Mouse (Mus musculus) embryonic facial prominence, embryonic 13.5 days (tissue): Measurements from ENCODE around the gene Olfr167. TPM values are rescaled to one million over a fixed set of nuclear protein-coding genes. Genes with fewer than 3 reads are reported as not detected.
"Not testable (repeated sequence)": the region's sequence is repeated elsewhere in the genome, so short reads cannot be mapped to it uniquely, and the experiment has no call there.

Source experiments
- ATAC-seq: fragments of 200-750 bp; cut with Nextera tagmentation; 2 replicates; pipeline ENCODE4 v1.8.0; 2017; ENCODE audit warnings: low read depth; ENCODE audit not compliant: insufficient number of reproducible peaks, insufficient read depth, low FRiP score, low TSS enrichment
- H3K27ac ChIP-seq: fragments of 300-500 bp; sonication (generic); 2 replicates; pipeline ENCODE4 v1.5.1; 2015; ENCODE audit warnings: moderate library complexity, mild to moderate bottlenecking, inconsistent platforms
- H3K27me3 ChIP-seq: fragments of 300-500 bp; sonication (generic); 2 replicates; pipeline ENCODE4 v1.6.1; 2015; ENCODE audit warnings: mild to moderate bottlenecking, inconsistent platforms
- H3K36me3 ChIP-seq: fragments of 300-500 bp; sonication (generic); 2 replicates; pipeline ENCODE4 v1.6.1; 2015; ENCODE audit warnings: mild to moderate bottlenecking, inconsistent platforms
- H3K4me1 ChIP-seq: fragments of 300-500 bp; sonication (generic); 2 replicates; pipeline ENCODE4 v1.6.1; 2015; ENCODE audit warnings: inconsistent platforms
- H3K4me2 ChIP-seq: fragments of 300-500 bp; sonication (generic); 2 replicates; pipeline ENCODE4 v1.6.1; 2015; ENCODE audit warnings: moderate library complexity, mild to moderate bottlenecking, inconsistent platforms
- H3K4me3 ChIP-seq: fragments of 300-500 bp; sonication (generic); 2 replicates; pipeline ENCODE4 v1.5.1; 2015; ENCODE audit warnings: mild to moderate bottlenecking, inconsistent platforms
- H3K9ac ChIP-seq: fragments of 300-500 bp; sonication (generic); 2 replicates; pipeline ENCODE4 v1.6.1; 2015; ENCODE audit warnings: mild to moderate bottlenecking, inconsistent platforms
- H3K9me3 ChIP-seq: fragments of 300-500 bp; sonication (generic); 2 replicates; pipeline ENCODE4 v1.6.1; 2016; ENCODE audit warnings: inconsistent platforms
- whole genome bisulfite sequencing: fragments of 180-500 bp; shearing (Covaris S2); methylation state at CpG from one replicate; pipeline ENCODE4 v1.1.7; 2015; ENCODE audit warnings: mixed read lengths; 5-methylcytosine and 5-hydroxymethylcytosine counted together
- polyA plus RNA-seq: library from polyadenylated mRNA; unstranded; fragments of >200 nt; fragmentation: Nextera tagmentation; extraction: Ambion mirVana; gene quantifications from 2 replicates; pipeline ENCODE4 v1.2.1, GENCODE M21; 2015

Gene Olfr167
- polyA plus RNA-seq, result not detected in 2 replicates

GRCm38 (mm10) chr16:19522166-19522565 is at the start of gene Olfr167:
Gene Olfr167 (minus strand): TSS chr16:19522266.
- no peaks in the 10 kb centered on the region for H3K4me1 ChIP-seq
- no peaks in the 10 kb centered on the region for H3K9me3 ChIP-seq
- H3K36me3 ChIP-seq, result no peaks in the 10 kb centered on the region
- 93% methylated on average over 2 of the region's 2 CpGs for WGBS
- H3K27ac ChIP-seq, result no peak within 1 kb of the TSS
- ATAC-seq, result no peak
- H3K4me2 ChIP-seq, result no peak within 1 kb of the TSS
- no peak within 1 kb of the TSS for H3K9ac ChIP-seq
- no peaks in the 10 kb centered on the region for H3K27me3 ChIP-seq
- H3K4me3 ChIP-seq, result no peak within 1 kb of the TSS

- H3K4me1 ChIP-seq, H3K9me3 ChIP-seq, H3K36me3 ChIP-seq, H3K4me3 ChIP-seq, ATAC-seq, H3K9ac ChIP-seq, H3K27ac ChIP-seq, H3K4me2 ChIP-seq, H3K27me3 ChIP-seq: not testable (repeated sequence)
- WGBS, result 95% methylated on average over 2 of the region's 2 CpGs
Observed at GRCm38 (mm10) chr16:19571709-19572108, 49.6 kb upstream of the Olfr167 start, which contains the start of gene Olfr169. Gene Olfr169 (minus strand): TSS chr16:19571809.

GRCm38 (mm10) chr16:19553429-19553828 is 31.4 kb upstream of the Olfr167 start:
- H3K4me3 ChIP-seq, H3K27me3 ChIP-seq, H3K27ac ChIP-seq, H3K9ac ChIP-seq, H3K4me1 ChIP-seq, H3K4me2 ChIP-seq, H3K36me3 ChIP-seq, ATAC-seq, H3K9me3 ChIP-seq: not testable (repeated sequence)
- WGBS, result 87% methylated on average over 7 of the region's 7 CpGs

- not testable (repeated sequence) for H3K27ac ChIP-seq, H3K4me2 ChIP-seq, H3K9me3 ChIP-seq, ATAC-seq, H3K27me3 ChIP-seq, H3K4me3 ChIP-seq, H3K4me1 ChIP-seq, H3K36me3 ChIP-seq, H3K9ac ChIP-seq
- 84% methylated on average over 3 of the region's 3 CpGs for WGBS
Observed at GRCm38 (mm10) chr16:19552246-19552645, 30.2 kb upstream of the Olfr167 start.

- Histone ChIP-seq H3K4me3 (no peak within 1 kb of the TSS), H3K27me3 (no peaks in the 10 kb centered on the region)
- ATAC-seq, result no peak
Observed at GRCm38 (mm10) chr16:19535455-19535854, 13.4 kb upstream of the Olfr167 start, which contains the start of gene Olfr168. Gene Olfr168 (minus strand): TSS chr16:19535555.

GRCm38 (mm10) chr16:19483394-19483793 is 38.7 kb downstream of the Olfr167 start, which contains the start of gene Olfr166:
Gene Olfr166 (plus strand): TSS chr16:19483694.
- Histone ChIP-seq H3K4me2 (no peak within 1 kb of the TSS), H3K27ac (no peak within 1 kb of the TSS), H3K9me3 (no peaks in the 10 kb centered on the region), H3K36me3 (no peaks in the 10 kb centered on the region), H3K4me3 (no peak within 1 kb of the TSS), H3K4me1 (no peaks in the 10 kb centered on the region), H3K27me3 (no peaks in the 10 kb centered on the region), H3K9ac (no peak within 1 kb of the TSS)
- ATAC-seq, result no peak

More at GRCm38 (mm10) chr16:19535455-19535854, 13.4 kb upstream of the Olfr167 start, which contains the start of gene Olfr168:
- Histone ChIP-seq H3K36me3 (no peaks in the 10 kb centered on the region), H3K9me3 (peaks cover 4% of the 10 kb centered on the region; the same call in 1 of the 2 replicates), H3K9ac (no peak within 1 kb of the TSS), H3K4me2 (no peak within 1 kb of the TSS), H3K27ac (no peak within 1 kb of the TSS), H3K4me1 (no peaks in the 10 kb centered on the region)

- Histone ChIP-seq H3K36me3 (no peaks in the 10 kb centered on the region), H3K4me3 (no peak overlapping the region), H3K9ac (no peak overlapping the region), H3K4me2 (no peak overlapping the region), H3K27me3 (no peaks in the 10 kb centered on the region), H3K9me3 (peaks cover 2% of the 10 kb centered on the region; the same call in 1 of the 2 replicates), H3K27ac (no peak overlapping the region), H3K4me1 (no peaks in the 10 kb centered on the region)
- 100% methylated on average over 1 of the region's 1 CpGs for WGBS
- ATAC-seq, result no peak
Observed at GRCm38 (mm10) chr16:19464365-19464764, 57.7 kb downstream of the Olfr167 start.

Other genes starting within 250 kb of the Olfr167 start
- not detected in 2 replicates for gene Olfr164, start 208.2 kb downstream of the Olfr167 start, polyA plus RNA-seq
- gene Olfr165, start 99.1 kb downstream of the Olfr167 start, polyA plus RNA-seq, result not detected in 2 replicates
- not detected in 2 replicates for gene Olfr166, start 38.6 kb downstream of the Olfr167 start, polyA plus RNA-seq
- not detected in 2 replicates for gene Olfr168, start 13.3 kb upstream of the Olfr167 start, polyA plus RNA-seq
- gene Olfr169, start 49.5 kb upstream of the Olfr167 start, polyA plus RNA-seq, result not detected in 2 replicates
- gene Olfr170, start 89.6 kb upstream of the Olfr167 start, polyA plus RNA-seq, result not detected in 2 replicates
- not detected in 2 replicates for gene Olfr171, start 107.7 kb upstream of the Olfr167 start, polyA plus RNA-seq
- 0.08 and 0.18 TPM in 2 replicates for gene Lamp3, start 184.1 kb upstream of the Olfr167 start, polyA plus RNA-seq
- 23.9 and 29.6 TPM in 2 replicates for gene B3gnt5, start 237.9 kb upstream of the Olfr167 start, polyA plus RNA-seq